Mouse (Mus musculus) naive thymus-derived CD4-positive, alpha-beta T cell, adult 5 months (primary cell): ENCODE results near the gene Ctu2. TPM values are rescaled to one million over a fixed set of nuclear protein-coding genes. Genes with fewer than 3 reads are reported as not detected.

Experiments used
- polyA plus RNA-seq: library from polyadenylated mRNA; unstranded; fragments of 100-300 nt; shearing (Covaris generic); gene quantifications from one replicate; pipeline ENCODE4 v1.2.1, GENCODE M21; 2017

Ctu2 gene
- polyA plus RNA-seq: 64.6 TPM

DNA sequence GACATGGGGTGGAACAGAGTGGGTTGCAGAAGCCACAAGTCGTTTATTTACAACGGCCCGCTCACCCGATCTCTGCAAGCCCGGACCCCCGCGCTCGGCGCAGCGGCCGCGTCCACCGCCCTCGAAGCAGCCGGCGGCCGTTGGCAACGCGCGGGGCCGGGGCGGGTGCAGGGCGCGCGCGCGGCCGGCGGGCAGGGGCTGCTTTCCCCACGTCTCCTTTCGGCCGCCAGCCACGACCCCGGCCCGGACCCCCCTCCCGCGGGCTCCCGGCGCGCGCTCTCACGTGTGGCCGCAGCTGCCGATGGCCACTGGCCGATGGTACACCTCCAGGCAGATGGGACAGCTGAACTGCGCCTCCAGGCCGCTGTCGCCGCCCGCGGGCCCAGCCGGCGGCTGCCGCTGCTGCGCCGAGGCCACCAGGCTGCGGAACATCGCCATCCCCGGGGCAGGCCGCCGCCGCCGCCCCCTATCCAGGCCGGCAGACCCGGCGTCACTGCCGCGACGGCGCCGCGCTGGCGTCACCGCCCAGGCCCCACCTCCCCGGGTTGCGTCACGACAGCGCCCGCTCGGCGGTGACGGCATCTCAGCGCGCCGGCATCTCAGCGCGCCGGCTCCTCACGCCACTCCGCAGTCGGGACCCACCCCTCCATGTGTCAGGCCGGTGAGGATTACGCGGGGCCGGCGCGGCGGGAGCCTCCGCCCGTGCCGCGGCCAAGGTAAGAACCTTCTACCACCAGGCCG is at the start of gene Ctu2, which contains the start of gene Rnf166:
Gene Ctu2, plus strand, starts transcription at position 564 of the 741 bp plus-strand sequence.
Gene Rnf166, minus strand, starts transcription at position 485 of the 741 bp plus-strand sequence.

DNA sequence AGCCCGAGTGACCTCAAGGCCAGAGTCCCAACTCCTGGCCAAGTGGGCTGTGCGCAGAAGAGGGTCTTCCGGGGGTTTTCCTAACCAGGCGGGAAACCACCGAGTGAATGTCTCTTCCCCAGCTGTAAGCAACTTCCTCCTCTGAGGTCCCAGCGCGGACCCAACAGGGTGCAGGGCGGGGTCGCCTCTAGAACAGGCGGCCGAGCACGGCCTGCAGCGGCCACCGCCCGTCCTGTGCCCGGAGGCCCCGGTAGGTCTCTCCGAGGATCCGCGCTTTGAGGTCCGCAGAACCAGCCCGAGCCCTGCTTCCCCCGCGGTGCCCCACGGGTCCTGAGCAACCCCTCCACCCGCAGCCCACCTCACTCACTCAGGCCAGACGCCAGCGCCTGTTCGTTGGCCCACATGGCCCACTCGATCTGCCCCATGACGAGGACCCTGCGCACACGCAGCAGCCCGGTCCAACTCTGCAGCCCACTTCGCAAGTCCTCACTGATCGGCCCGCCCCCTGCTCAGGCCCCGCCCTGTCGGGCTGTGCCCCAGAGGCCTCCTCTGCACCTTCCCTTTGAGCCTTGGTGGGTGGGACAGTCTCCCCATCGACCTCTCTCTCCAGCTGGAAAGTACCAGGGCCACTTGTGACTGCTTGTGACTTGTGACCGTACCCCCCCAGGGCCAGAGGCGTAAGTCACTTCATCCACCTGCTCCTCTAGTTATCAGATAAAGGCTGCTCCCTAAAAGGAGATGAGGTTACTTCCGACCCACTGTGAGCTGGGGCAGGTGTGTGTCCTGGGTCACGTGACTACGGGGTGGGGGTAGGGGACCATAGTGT is 43.3 kb upstream of the Ctu2 start, which contains the start of gene Cyba:
Gene Cyba, minus strand, starts transcription at position 488 of the 826 bp plus-strand sequence.

DNA sequence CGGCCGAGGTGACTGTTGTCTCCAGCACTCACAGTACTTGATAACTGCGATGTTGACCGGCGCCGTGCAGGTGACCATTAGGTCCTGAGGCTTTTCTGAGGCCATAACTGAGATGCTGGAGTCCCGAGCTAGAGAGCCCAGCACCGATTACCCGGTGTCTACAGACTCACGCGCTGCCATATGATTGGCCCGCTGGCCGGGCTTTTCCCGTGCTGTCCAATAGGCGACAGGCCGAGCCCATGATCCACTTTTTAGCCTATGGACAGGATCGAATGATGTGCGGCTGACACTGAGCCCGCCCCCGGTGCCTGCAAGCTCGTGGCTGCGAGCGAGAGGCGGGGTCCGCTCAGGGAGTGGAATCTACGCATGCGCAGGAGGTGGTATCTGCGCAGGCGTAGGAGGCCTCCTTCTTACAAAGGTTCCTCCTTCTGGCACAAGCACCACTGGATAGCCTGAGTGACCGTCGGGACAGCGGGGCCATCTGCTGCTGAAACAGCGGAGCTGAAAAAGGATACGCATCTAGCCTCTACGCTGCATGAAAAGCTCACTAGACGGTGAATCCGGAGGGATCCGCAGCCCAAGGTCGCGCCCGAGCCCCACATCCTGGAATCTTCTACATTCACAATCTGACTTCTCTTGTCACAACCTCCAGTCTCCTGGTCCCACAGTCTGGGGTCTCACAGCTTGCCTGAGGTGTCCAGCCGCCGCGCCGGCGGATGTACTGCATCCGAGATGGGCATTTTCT is 32.5 kb upstream of the Ctu2 start, which contains the start of gene Mvd:
Gene Mvd, minus strand, starts transcription at position 161 of the 745 bp plus-strand sequence.

DNA sequence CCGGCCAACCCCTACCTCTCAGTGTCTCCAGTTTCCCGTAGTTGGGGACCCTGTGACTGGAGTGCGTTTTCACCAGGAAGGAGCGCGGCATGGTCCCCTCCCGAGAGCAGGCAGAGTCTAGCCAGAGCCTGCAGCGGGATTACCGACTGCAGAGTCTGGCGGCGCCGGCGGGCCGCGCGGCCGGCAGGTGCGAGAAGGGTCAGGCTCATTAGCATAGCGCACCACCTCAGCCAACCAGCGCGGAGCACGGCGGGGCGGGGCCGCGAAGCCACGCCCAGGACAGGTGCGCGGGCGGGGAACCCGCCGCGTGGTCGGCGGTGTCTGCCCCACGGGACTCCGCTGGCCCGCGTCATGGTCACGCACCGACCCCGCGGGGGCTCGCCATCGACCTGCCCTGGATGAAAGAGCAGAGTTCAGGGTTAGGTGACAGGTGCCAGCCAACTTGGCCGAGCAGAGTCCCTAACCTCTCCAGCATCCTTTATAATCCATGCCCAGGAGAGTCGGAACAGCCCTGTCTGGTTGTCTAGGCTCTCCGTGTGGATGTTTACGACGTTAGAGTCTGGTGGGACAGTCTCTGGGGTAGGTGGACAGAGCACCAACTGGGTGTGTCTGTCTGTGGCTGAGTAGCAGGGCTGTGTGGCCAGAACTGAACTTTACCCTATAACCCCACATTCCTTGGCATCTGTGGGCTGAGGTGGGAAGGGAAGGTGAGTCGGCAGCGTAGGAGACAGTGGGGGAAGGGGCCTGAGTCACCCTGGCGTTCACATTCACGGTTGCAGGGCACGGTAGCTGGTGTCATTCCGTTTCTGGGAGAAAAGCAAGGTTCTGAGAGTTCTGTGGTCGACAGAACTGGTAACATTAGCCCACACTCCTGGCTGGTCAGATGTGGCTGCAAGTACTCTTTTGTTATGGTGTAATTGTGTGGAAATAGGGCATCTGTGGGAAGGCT is 15.1 kb upstream of the Ctu2 start, which contains the start of gene Snai3:
Gene Snai3, minus strand, starts transcription at position 210 of the 949 bp plus-strand sequence.

Other genes with a start within 250 kb of the Ctu2 start
- gene Zfpm1, start 194.0 kb upstream of the Ctu2 start, polyA plus RNA-seq: 31.8 TPM
- gene Trhr2, start 115.4 kb upstream of the Ctu2 start, polyA plus RNA-seq: not detected
- 61.1 TPM for gene Zc3h18, start 99.5 kb upstream of the Ctu2 start, polyA plus RNA-seq
- not detected for gene Il17c, start 54.1 kb upstream of the Ctu2 start, polyA plus RNA-seq
- 326 TPM for gene Cyba, start 43.2 kb upstream of the Ctu2 start, polyA plus RNA-seq
- gene Mvd, start 32.7 kb upstream of the Ctu2 start, polyA plus RNA-seq: 10.9 TPM
- 2.1 TPM for gene Snai3, start 15.4 kb upstream of the Ctu2 start, polyA plus RNA-seq
- gene Rnf166, start 79 bp upstream of the Ctu2 start, polyA plus RNA-seq: 159 TPM
- gene Piezo1, start 75.2 kb downstream of the Ctu2 start, polyA plus RNA-seq: 24.9 TPM
- gene Cdt1, start 91.9 kb downstream of the Ctu2 start, polyA plus RNA-seq: 84.7 TPM
- 129 TPM for gene Aprt, start 100.8 kb downstream of the Ctu2 start, polyA plus RNA-seq
- 8.7 TPM for gene Galns, start 135.3 kb downstream of the Ctu2 start, polyA plus RNA-seq
- gene Trappc2l, start 135.5 kb downstream of the Ctu2 start, polyA plus RNA-seq: 34.3 TPM
- gene Pabpn1l, start 146.6 kb downstream of the Ctu2 start, polyA plus RNA-seq: not detected
- gene Cbfa2t3, start 223.0 kb downstream of the Ctu2 start, polyA plus RNA-seq: not detected